Mouse (Mus musculus): ENCODE results near the gene Ddx41. TPM values are rescaled to one million over a fixed set of nuclear protein-coding genes. Genes with fewer than 3 reads are reported as not detected.
A peak's percentile ranks its signal among the peaks of the same experiment; 100 is the strongest.

Gene Ddx41
- polyA plus RNA-seq, 1 experiment from 2014 or later = 60.1 TPM

DNA sequence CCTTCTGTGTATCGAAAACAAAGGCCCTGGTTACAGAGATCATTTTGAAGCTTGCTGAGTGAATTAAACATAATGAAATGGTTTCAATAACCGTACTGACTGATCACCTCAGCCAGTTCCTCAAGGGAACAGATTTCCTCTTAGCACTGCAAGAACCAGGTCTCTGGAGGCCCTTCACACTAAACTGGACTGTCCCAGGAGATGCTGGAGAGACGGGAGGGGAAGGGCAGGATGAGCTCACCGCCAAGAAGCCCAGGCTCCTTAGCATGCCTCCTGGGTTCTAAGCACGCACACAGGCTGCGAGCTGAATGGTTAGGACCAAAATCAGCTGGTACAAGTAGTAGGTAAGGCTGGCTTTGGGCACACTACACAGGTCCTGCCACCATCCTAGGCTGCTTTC, 30.5 kb upstream of the Ddx41 start:
- DNase-seq (ENCODE audit: low spot score) = no peak
- 76% methylated on average over 6 of the region's 6 CpGs for WGBS
- H3K36me3 ChIP-seq (ENCODE audit: insufficient read depth, low read length) = 0 out of 2 replicates have a peak, but pooled peaks cover 4% of the 10 kb centered on the region

DNA sequence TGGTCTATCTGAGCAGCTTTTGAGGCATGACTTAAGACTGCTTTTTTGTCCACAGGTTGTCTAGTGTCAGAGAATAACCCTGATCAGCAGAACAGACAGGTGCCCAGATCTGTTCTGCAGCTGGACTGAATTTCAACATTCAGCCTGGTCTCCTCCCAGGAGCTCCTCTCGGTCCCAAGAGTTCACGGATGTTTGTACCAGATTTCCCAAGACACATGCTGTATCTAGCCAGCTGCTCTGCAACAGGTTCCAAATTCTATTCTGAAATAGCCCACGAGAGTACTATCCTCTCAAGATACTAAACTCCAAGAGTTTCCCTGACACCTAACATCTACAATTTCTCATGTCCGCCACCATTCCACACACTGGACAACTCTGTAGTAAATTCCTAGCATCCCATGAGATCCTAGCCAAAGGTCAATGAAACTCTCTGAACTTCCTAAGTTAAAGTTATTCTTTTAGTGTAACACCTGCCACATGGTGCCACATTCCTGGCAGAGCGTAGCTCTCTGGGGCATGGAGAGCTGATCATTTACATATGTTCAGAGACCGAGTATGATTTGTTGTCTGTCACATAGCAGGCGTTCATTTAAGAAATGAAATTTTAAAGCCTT, 26.9 kb upstream of the Ddx41 start:
- DNase-seq (ENCODE audit: low spot score) (no peak), ATAC-seq (replicated peaks; ENCODE audit: low FRiP score, low read depth) (peak; percentile 63)
- TF ChIP-seq CTCF (IDR thresholded peaks at IDR 0.05; ENCODE audit: low read depth) = no peak
- Histone ChIP-seq H3K4me3 (replicated peaks; ENCODE audit: low read depth, low read length) (no peak overlapping the region), H3K27ac (peak overlapping the region; percentile 52), H3K27me3 (ENCODE audit: insufficient read depth, low read length) (no peaks in the 10 kb centered on the region), H3K4me2 (ENCODE audit: low read length) (no peak overlapping the region), H3K4me1 (replicated peaks; ENCODE audit: insufficient read depth, low read length) (no peaks in the 10 kb centered on the region), H3K36me3 (ENCODE audit: insufficient read depth, low read length) (0 out of 2 replicates have a peak, but pooled peaks cover 4% of the 10 kb centered on the region), H3K9ac (ENCODE audit: low read depth, low read length) (no peak overlapping the region), H3K9me3 (replicated peaks; ENCODE audit: low read length) (no peaks in the 10 kb centered on the region)
- WGBS = 73% methylated on average over 7 of the region's 7 CpGs

More for the DNA sequence above, 30.5 kb upstream of the Ddx41 start:
- Histone ChIP-seq H3K27ac (no peak overlapping the region), H3K9me3 (replicated peaks; ENCODE audit: low read length) (no peaks in the 10 kb centered on the region), H3K4me3 (replicated peaks; ENCODE audit: low read depth, low read length) (no peak overlapping the region), H3K9ac (ENCODE audit: low read depth, low read length) (no peak overlapping the region), H3K27me3 (ENCODE audit: insufficient read depth, low read length) (no peaks in the 10 kb centered on the region), H3K4me2 (ENCODE audit: low read length) (no peak overlapping the region), H3K4me1 (replicated peaks; ENCODE audit: insufficient read depth, low read length) (peaks cover 12% of the 10 kb centered on the region)
- TF ChIP-seq CTCF (IDR thresholded peaks at IDR 0.05; ENCODE audit: low read depth) = no peak
- no peak for ATAC-seq (replicated peaks; ENCODE audit: low FRiP score, low read depth)

DNA sequence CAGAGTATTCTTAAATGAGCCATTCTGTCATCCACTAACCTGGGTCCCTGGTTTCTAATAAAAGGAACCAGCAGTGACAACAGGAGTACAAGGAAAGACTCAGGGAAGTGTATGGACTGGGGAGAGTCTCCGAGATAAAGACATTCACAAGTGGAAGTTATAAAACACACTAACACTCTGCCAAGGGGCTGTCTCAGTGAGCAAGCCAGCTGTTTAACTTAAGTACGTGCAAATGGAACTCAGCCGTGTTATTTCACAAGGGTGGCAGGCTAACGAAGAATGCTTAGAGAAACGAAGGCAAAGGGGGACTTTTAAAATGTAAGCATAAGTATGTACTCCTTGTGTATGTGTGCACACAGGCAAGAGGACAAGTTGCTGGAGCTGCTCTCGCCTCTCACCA, 21.0 kb upstream of the Ddx41 start:
- H3K4me2 ChIP-seq (ENCODE audit: low read length) = no peak overlapping the region
- no peaks in the 10 kb centered on the region for H3K27me3 ChIP-seq (ENCODE audit: insufficient read depth, low read length)
- no peak for TF ChIP-seq CTCF (IDR thresholded peaks at IDR 0.05; ENCODE audit: low read depth)
- no peak overlapping the region for H3K4me3 ChIP-seq (replicated peaks; ENCODE audit: low read depth, low read length)
- H3K9me3 ChIP-seq (replicated peaks; ENCODE audit: low read length) = no peaks in the 10 kb centered on the region
- peaks cover 24% of the 10 kb centered on the region for H3K36me3 ChIP-seq (ENCODE audit: insufficient read depth, low read length)
- no peak overlapping the region for H3K9ac ChIP-seq (ENCODE audit: low read depth, low read length)
- ATAC-seq (replicated peaks; ENCODE audit: low FRiP score, low read depth) (no peak), DNase-seq (ENCODE audit: low spot score) (no peak)
- WGBS = 66% methylated on average over 6 of the region's 6 CpGs
- peak overlapping the region; percentile 42; the same call in 1 of the 2 replicates for H3K27ac ChIP-seq
- no peaks in the 10 kb centered on the region for H3K4me1 ChIP-seq (replicated peaks; ENCODE audit: insufficient read depth, low read length)

DNA sequence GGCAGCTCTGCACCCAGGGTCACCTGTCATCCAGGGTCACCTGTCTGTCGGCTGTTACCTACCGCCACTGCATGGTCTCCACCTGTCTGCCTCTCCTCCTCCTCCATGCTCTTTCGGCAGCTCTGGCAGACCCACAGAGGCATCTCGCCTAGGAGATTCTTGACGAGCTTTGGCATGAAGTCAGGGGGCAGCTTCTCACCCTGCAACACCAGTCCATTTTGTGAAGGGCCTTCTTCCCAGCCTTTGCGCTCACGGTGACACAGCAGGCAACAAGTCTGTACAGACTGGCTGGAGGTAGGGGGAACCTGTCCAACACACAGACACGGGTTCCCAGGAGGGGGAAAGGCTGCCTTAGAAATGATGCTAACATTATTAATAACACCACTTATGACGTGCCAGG, 19.5 kb upstream of the Ddx41 start:
- DNase-seq (ENCODE audit: low spot score) (no peak), ATAC-seq (replicated peaks; ENCODE audit: low FRiP score, low read depth) (no peak)
- Histone ChIP-seq H3K9me3 (replicated peaks; ENCODE audit: low read length) (no peaks in the 10 kb centered on the region), H3K27ac (no peak overlapping the region), H3K36me3 (ENCODE audit: insufficient read depth, low read length) (peaks cover 30% of the 10 kb centered on the region), H3K27me3 (ENCODE audit: insufficient read depth, low read length) (no peaks in the 10 kb centered on the region), H3K4me2 (ENCODE audit: low read length) (no peak overlapping the region), H3K9ac (ENCODE audit: low read depth, low read length) (no peak overlapping the region), H3K4me3 (replicated peaks; ENCODE audit: low read depth, low read length) (no peak overlapping the region), H3K4me1 (replicated peaks; ENCODE audit: insufficient read depth, low read length) (no peaks in the 10 kb centered on the region)
- TF ChIP-seq CTCF (IDR thresholded peaks at IDR 0.05; ENCODE audit: low read depth) = no peak
- 86% methylated on average over 9 of the region's 9 CpGs for WGBS

DNA sequence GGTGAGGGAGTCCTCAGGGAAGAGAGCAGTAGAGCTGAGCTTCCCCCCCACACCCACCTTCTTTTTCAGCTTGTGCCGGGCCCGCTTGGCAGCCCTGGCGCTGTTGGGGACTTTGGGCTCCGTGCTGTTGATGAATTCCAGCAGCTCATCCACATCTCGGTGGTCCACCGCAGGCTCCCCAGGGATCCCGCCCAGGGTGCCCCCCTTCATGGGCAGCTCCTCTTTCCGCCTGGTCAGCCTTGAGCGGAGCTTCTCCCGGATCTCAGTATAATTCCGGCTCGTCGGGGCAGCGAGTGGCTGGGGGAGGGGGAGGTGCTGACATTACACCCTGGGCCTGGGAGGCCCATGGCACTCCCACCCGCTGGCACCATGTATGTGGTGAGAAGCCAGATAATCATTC, 12.6 kb upstream of the Ddx41 start:
- H3K27me3 ChIP-seq (ENCODE audit: insufficient read depth, low read length) = no peaks in the 10 kb centered on the region
- no peak overlapping the region for H3K9ac ChIP-seq (ENCODE audit: low read depth, low read length)
- H3K4me2 ChIP-seq (ENCODE audit: low read length) = no peak overlapping the region
- DNase-seq (ENCODE audit: low spot score) (peak; percentile 23), ATAC-seq (replicated peaks; ENCODE audit: low FRiP score, low read depth) (peak; percentile 46)
- peaks cover 33% of the 10 kb centered on the region for H3K36me3 ChIP-seq (ENCODE audit: insufficient read depth, low read length)
- H3K9me3 ChIP-seq (replicated peaks; ENCODE audit: low read length) = no peaks in the 10 kb centered on the region
- 68% methylated on average over 15 of the region's 15 CpGs for WGBS
- H3K27ac ChIP-seq = no peak overlapping the region
- no peak overlapping the region for H3K4me3 ChIP-seq (replicated peaks; ENCODE audit: low read depth, low read length)
- H3K4me1 ChIP-seq (replicated peaks; ENCODE audit: insufficient read depth, low read length) = no peaks in the 10 kb centered on the region
- no peak for TF ChIP-seq CTCF (IDR thresholded peaks at IDR 0.05; ENCODE audit: low read depth)

DNA sequence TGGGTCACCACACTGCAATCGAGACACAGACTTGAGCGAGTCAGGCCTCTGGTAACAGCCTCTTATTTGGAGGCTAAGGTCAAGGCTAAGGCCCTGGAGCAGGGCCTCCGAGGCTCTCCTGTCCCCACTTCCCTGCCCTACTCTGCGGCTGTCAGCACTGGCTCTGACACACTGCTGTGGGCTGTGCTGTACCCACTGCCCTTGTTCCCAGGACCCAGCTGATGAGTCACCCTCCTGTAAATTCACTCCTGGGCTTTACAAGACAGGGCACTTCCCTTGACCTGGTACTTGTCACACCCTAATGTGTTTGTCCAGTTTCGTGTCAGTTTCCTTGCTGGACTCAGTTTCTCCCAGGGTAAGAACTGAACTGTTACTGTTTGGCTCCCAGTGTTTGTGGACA, 12.0 kb upstream of the Ddx41 start:
- no peaks in the 10 kb centered on the region for H3K27me3 ChIP-seq (ENCODE audit: insufficient read depth, low read length)
- ATAC-seq (replicated peaks; ENCODE audit: low FRiP score, low read depth) (no peak), DNase-seq (ENCODE audit: low spot score) (no peak)
- H3K4me1 ChIP-seq (replicated peaks; ENCODE audit: insufficient read depth, low read length) = no peaks in the 10 kb centered on the region
- no peak overlapping the region for H3K9ac ChIP-seq (ENCODE audit: low read depth, low read length)
- no peaks in the 10 kb centered on the region for H3K9me3 ChIP-seq (replicated peaks; ENCODE audit: low read length)
- no peak overlapping the region for H3K27ac ChIP-seq
- TF ChIP-seq CTCF (IDR thresholded peaks at IDR 0.05; ENCODE audit: low read depth) = no peak
- 74% methylated on average over 5 of the region's 5 CpGs for WGBS
- no peak overlapping the region for H3K4me2 ChIP-seq (ENCODE audit: low read length)
- peaks cover 29% of the 10 kb centered on the region for H3K36me3 ChIP-seq (ENCODE audit: insufficient read depth, low read length)
- H3K4me3 ChIP-seq (replicated peaks; ENCODE audit: low read depth, low read length) = no peak overlapping the region

DNA sequence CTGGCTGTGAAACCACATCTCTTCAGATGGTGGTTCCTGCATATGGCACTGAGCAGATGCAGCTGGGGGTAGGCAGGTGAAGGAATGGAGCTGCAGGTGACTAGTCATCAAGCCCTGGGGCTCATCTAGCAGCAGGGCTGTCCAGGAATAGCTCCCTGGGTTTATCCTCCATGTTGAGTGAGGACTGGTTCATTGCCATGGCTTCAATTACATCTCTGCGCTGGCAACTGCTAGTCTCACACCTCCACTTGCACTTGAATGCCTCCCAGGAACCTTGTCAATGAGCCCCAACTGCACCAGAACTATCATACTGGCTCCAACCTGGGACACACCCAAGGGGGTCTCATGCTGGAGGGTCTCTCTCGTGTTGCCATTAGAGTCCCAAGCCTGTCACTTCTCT, 11.5 kb upstream of the Ddx41 start:
- DNase-seq (ENCODE audit: low spot score) = no peak
- no peaks in the 10 kb centered on the region for H3K9me3 ChIP-seq (replicated peaks; ENCODE audit: low read length)
- no peak overlapping the region for H3K9ac ChIP-seq (ENCODE audit: low read depth, low read length)
- no peak for TF ChIP-seq CTCF (IDR thresholded peaks at IDR 0.05; ENCODE audit: low read depth)
- H3K4me3 ChIP-seq (replicated peaks; ENCODE audit: low read depth, low read length) = no peak overlapping the region
- WGBS = 94% methylated on average over 2 of the region's 2 CpGs
- H3K27ac ChIP-seq = no peak overlapping the region
- peaks cover 34% of the 10 kb centered on the region for H3K36me3 ChIP-seq (ENCODE audit: insufficient read depth, low read length)
- H3K4me1 ChIP-seq (replicated peaks; ENCODE audit: insufficient read depth, low read length) = no peaks in the 10 kb centered on the region
- ATAC-seq (replicated peaks; ENCODE audit: low FRiP score, low read depth) = no peak
- H3K4me2 ChIP-seq (ENCODE audit: low read length) = no peak overlapping the region
- H3K27me3 ChIP-seq (ENCODE audit: insufficient read depth, low read length) = no peaks in the 10 kb centered on the region

Data from kidney, postnatal 0 days (tissue).